Mouse (Mus musculus) heart, adult 2 months (tissue): ENCODE measurements around the gene Gm20388. TPM values are rescaled to one million over a fixed set of nuclear protein-coding genes. Genes with fewer than 3 reads are reported as not detected.
A peak's percentile ranks its signal among the peaks of the same experiment; 100 is the strongest.

Experiments
- DNase-seq, 2 experiments: peaks; one replicate each; pipeline ENCODE4 v3.0.0; 2021
- H3K27ac ChIP-seq: fragments of 200-600 bp; 2 replicates; pipeline ENCODE4 v1.8.1; 2022
- H3K27me3 ChIP-seq: fragments of 200-500 bp; 2 replicates; pipeline ENCODE4 v1.6.1; 2012; ENCODE audit warnings: mild to moderate bottlenecking, low read length, inconsistent platforms, mixed read lengths; ENCODE audit not compliant: control insufficient read depth, insufficient read depth
- H3K36me3 ChIP-seq: fragments of 200-500 bp; 2 replicates; pipeline ENCODE4 v1.6.1; 2012; ENCODE audit warnings: low read length, inconsistent platforms; ENCODE audit not compliant: control insufficient read depth, insufficient read depth
- H3K4me1 ChIP-seq: fragments of 200-500 bp; 2 replicates; pipeline ENCODE4 v1.6.1; 2011; ENCODE audit warnings: low read length; ENCODE audit not compliant: control insufficient read depth, insufficient read depth
- H3K4me3 ChIP-seq: fragments of 200-600 bp; 2 replicates; pipeline ENCODE4 v1.8.1; 2022
- H3K79me2 ChIP-seq: fragments of 200-500 bp; replicated peaks from 2 replicates; pipeline ENCODE4 v1.6.1; 2012; ENCODE audit warnings: mild to moderate bottlenecking, inconsistent platforms, low read length, moderate library complexity, mixed read lengths; ENCODE audit not compliant: control insufficient read depth, insufficient read depth
- H3K9ac ChIP-seq: fragments of 200-500 bp; 2 replicates; pipeline ENCODE4 v1.6.1; 2012; ENCODE audit warnings: low read depth, mild to moderate bottlenecking, control low read depth, inconsistent platforms, low read length, mixed read lengths
- CTCF ChIP-seq: fragments of 200-600 bp; IDR thresholded peaks from 2 replicates; pipeline ENCODE4 v1.8.1; 2022; ENCODE audit warnings: antibody characterized with exemption, mild to moderate bottlenecking, moderate library complexity
- EP300 ChIP-seq: fragments of 200-500 bp; IDR thresholded peaks from 2 replicates; pipeline ENCODE4 v1.6.1; 2011; ENCODE audit warnings: low read depth, low read length, control low read depth; ENCODE audit not compliant: insufficient read depth
- POLR2A ChIP-seq: fragments of 200-500 bp; IDR thresholded peaks from 2 replicates; pipeline ENCODE4 v1.6.1; 2011; ENCODE audit warnings: mild to moderate bottlenecking, low read depth, low read length, control low read depth; ENCODE audit not compliant: insufficient read depth
- whole genome bisulfite sequencing: fragments of 180-500 bp; shearing (Covaris S2); methylation state at CpG from one replicate; pipeline ENCODE4 v1.1.7; 2018; 5-methylcytosine and 5-hydroxymethylcytosine counted together
- intact Hi-C: fragments of 180-260 bp; cut with DNase I; formaldehyde crosslinking; loops from one replicate; pipeline ENCODE4 v1.15.1; 2025
- polyA plus RNA-seq: library from polyadenylated mRNA; depleted of rRNA; stranded (reverse); fragments of >200 nt; gene quantifications from 2 replicates; pipeline ENCODE4 v1.2.3, GENCODE M21; 2012
- total RNA-seq, 2 experiments: library from RNA; stranded (reverse); gene quantifications; 2 replicates each; pipeline ENCODE4 v1.2.3; 2021

Gm20388 gene
- total and polyA plus RNA-seq, 3 experiments, result 1.8 to 32.3 TPM; not detected in 1

DNA sequence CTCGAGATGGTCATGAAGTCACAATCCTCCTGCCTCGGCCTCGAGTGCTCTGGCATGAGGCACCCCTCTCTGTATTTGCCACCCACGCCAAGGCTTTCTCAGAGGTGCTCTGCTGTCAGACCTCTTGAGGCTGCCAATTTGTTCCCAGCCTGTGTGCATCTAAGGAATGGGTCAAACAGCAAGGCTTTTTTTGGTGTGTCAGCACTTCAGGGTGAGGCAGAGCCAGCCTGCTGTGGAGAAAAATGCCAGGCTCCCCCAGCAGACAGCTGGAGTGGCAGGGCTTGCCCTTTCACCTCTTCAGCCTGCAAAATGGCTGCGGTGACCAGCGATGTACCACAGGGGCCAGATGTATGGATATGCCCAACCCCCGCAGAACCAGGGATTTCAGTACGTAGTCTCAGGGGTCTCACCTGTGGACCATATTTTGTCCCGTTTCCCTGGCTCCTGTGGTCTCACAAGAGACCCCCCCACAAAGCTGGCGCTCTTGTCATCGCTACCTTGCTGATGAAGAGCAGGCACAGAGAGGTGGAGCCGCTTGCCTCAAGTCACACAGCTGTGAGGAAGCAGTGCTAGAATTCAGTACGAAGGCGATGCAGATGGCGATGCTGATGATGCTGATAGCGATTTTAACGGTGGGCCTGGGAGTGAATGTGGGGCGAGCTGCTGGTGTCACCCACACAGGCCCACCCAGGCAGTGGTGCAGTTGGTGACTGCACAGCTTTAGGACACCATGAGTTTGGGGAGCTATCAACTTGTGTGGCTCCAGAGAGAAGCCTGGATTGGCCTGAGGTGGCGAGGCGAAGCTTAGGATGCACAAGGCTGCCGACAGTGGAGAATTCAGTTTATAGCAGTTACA lies 840.8 kb downstream of the Gm20388 start:
- Histone ChIP-seq H3K9ac (peak overlapping the region; percentile 34), H3K27me3 (no peaks in the 10 kb centered on the region), H3K4me3 (peak overlapping the region; percentile 29; the same call in 1 of the 2 replicates), H3K79me2 (no peaks in the 10 kb centered on the region), H3K27ac (peak overlapping the region; percentile 73), H3K36me3 (no peaks in the 10 kb centered on the region), H3K4me1 (peaks cover 8% of the 10 kb centered on the region)
- intact Hi-C loops, result loop anchor here (5.0 kb wide), 1 partner anchor 54 kb away; no protein-coding TSS in a partner anchor
- DNase-seq, result no peak
- TF ChIP-seq EP300, result no peak
- TF ChIP-seq POLR2A, result no peak
- no peak for TF ChIP-seq CTCF
- 57% methylated on average over 21 of the region's 21 CpGs for WGBS

DNA sequence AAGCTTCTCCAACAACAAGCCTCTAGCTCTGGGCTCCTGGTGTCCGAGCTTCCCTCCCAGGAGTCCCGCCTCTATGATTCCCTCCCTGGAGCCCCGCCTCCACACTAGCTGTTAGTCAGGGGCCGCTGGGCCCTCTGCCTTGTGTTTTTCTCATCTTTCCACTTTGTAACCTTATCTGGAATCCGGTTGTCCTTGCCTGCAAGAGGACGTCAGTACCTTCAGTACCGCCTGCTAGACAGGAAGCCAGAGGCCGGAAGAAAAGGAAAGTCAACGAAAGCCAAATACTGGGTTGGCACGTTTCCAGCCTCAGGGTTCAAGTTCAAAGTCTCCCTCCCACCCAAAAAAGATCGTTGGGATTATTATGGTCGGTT lies 841.4 kb downstream of the Gm20388 start:
- intact Hi-C loops, result loop anchor here (5.0 kb wide), 1 partner anchor 55 kb away; no protein-coding TSS in a partner anchor
- Histone ChIP-seq H3K27me3 (no peaks in the 10 kb centered on the region), H3K27ac (peak overlapping the region; percentile 73), H3K9ac (no peak overlapping the region), H3K79me2 (no peaks in the 10 kb centered on the region), H3K4me1 (peaks cover 8% of the 10 kb centered on the region), H3K36me3 (no peaks in the 10 kb centered on the region), H3K4me3 (no peak overlapping the region; the same call in 1 of the 2 replicates)
- no peak for TF ChIP-seq CTCF
- peak; percentile 86 for TF ChIP-seq EP300
- DNase-seq, result peak; percentile 72 to 79
- 4% methylated on average over 12 of the region's 12 CpGs for WGBS

DNA sequence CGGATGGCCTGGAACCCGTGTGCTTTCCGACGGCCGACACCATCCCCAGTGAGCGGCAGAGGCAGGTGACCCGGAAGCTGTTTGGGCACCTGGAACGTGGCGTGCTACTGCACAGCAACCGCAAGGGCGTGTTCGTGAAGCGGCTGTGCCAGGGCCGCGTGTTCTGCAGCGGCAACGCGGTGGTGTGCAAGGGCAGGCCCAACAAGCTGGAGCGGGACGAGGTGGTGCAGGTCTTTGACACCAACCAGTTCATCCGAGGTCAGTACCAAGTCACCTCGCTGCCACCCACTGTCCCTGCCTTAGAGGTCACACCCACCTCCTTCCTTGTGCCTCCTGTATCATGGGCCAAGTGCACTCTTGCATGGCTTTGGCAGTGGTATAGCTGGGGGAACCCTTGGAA lies 842.8 kb downstream of the Gm20388 start:
- Histone ChIP-seq H3K4me3 (no peak overlapping the region), H3K27me3 (no peaks in the 10 kb centered on the region), H3K4me1 (peaks cover 8% of the 10 kb centered on the region), H3K36me3 (no peaks in the 10 kb centered on the region), H3K79me2 (no peaks in the 10 kb centered on the region), H3K27ac (no peak overlapping the region), H3K9ac (no peak overlapping the region)
- 95% methylated on average over 22 of the region's 22 CpGs for WGBS
- DNase-seq, result peak in 1 of 2 experiments; percentile 17
- intact Hi-C loops, result loop anchor here (5.0 kb wide), 1 partner anchor 56 kb away; no protein-coding TSS in a partner anchor
- TF ChIP-seq EP300 (no peak), POLR2A (no peak), CTCF (no peak)

DNA sequence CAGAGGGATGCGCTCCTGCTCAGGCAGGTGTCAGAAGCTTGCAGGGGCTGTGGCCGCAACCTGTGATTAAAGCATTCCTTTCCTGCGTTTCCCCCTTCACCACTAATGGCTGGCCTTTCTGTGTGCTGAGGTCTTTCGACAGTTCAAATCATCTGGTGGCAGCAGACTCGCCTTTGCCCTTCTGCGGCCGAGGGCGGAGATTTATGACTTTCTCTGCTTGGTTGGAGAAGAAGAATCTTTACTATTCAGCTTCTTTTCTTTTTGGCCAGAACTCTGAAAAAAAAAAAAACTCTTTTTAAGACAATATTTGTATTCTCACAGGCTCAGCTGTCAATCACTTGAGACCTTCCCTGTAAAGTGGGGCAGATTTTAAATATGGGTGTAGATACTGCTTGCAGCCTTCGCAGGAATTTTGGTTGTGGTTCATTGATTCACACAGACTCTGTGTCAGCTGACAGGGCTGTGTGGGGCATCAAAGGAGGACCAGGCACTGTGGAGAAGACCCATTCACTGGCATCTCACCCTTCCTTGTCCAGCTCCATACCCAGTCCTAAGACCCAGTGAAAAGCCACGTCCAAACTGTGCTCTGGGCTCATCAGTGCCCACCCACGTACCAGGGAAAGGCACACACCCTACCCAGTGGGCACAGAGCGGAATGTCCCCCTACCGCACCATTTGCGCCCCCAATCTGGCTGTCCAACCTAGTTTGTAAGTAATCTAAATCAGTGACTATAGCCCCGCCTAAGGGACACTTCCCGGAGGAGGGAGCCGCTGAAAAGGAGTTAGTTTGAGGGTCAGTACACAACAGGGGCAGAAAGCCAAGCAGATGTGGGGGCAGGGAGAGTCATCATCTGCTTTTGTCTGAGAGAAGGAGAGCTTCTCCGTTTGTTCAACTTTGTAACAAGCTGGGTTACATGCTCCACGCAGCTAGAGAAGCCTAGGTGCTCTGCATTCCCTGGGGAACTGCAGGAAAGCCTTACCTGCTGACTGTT lies 845.0 kb downstream of the Gm20388 start:
- Histone ChIP-seq H3K4me1 (peaks cover 8% of the 10 kb centered on the region), H3K79me2 (no peaks in the 10 kb centered on the region), H3K4me3 (no peak overlapping the region), H3K27me3 (no peaks in the 10 kb centered on the region), H3K9ac (no peak overlapping the region), H3K27ac (no peak overlapping the region), H3K36me3 (no peaks in the 10 kb centered on the region)
- WGBS, result 79% methylated on average over 19 of the region's 19 CpGs
- no peak for DNase-seq
- intact Hi-C loops, result no loop called here
- TF ChIP-seq POLR2A (no peak), EP300 (no peak), CTCF (no peak)

DNA sequence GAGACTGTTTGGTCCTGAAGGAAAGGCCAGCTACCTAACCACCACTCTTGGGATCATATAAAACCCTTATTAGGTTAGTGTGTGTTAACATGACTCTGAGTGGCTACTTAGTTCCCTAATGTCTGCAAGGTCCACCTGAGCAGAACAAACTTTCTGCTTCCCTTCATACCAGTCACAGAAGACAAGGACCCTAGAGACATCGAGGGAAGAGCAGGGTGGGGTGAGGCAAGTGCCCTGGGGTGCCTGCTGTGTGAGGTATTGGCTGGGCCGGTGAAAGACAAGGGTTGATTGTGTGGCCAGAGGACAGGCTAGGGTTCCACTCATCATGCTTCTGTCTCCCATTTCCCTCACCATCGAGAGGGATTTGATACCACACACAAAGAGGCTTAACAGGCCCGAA lies 847.4 kb downstream of the Gm20388 start:
- Histone ChIP-seq H3K27ac (no peak overlapping the region), H3K27me3 (no peaks in the 10 kb centered on the region), H3K79me2 (no peaks in the 10 kb centered on the region), H3K9ac (no peak overlapping the region), H3K4me1 (no peaks in the 10 kb centered on the region), H3K4me3 (no peak overlapping the region), H3K36me3 (no peaks in the 10 kb centered on the region)
- no peak for DNase-seq
- intact Hi-C loops, result no loop called here
- TF ChIP-seq POLR2A, result no peak
- TF ChIP-seq CTCF, result no peak
- TF ChIP-seq EP300, result no peak
- WGBS, result 68% methylated on average over 4 of the region's 4 CpGs
